Mouse (Mus musculus): Measurements from ENCODE around the gene Olfr564. TPM values are rescaled to one million over a fixed set of nuclear protein-coding genes. Genes with fewer than 3 reads are reported as not detected.

Olfr564 gene
- polyA plus RNA-seq (2015; fragmentation: Nextera tagmentation; extraction: Ambion mirVana) = not detected in 2 replicates

DNA sequence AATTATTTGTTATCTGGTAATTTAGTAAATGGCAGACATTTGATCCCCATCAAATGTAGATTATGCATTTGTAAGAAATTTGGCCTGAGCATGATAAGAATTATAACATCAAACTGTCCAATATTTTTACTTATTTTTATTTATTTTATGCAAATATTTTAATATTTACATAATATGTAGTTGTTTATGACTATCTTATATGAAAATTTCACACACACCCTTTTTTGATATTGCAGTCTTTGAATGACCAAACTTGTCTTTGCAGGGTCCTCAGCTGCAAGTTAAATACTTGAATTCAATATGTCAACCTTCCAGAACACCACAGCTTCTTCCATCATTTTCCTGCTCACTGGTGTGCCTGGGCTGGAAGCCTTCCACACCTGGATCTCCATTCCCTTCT, at the start of gene Olfr564:
Gene Olfr564 (plus strand): TSS at position 301 of the 400 bp plus-strand sequence.
- no peak within 1 kb of the TSS for H3K27ac ChIP-seq (ENCODE audit: low read depth, low read length)
- no peak within 1 kb of the TSS for H3K9ac ChIP-seq (ENCODE audit: low read depth, low read length)
- no peaks in the 10 kb centered on the region for H3K27me3 ChIP-seq (replicated peaks; ENCODE audit: control insufficient read depth, insufficient read depth, low read length)
- no peaks in the 10 kb centered on the region for H3K36me3 ChIP-seq (ENCODE audit: control insufficient read depth, insufficient read depth)
- ATAC-seq = no peak
- no peaks in the 10 kb centered on the region for H3K4me1 ChIP-seq (replicated peaks; ENCODE audit: control insufficient read depth, insufficient read depth, low read length)
- H3K4me3 ChIP-seq (ENCODE audit: low read depth, low read length) = no peak within 1 kb of the TSS
- H3K4me2 ChIP-seq (replicated peaks; ENCODE audit: low read depth) = no peak within 1 kb of the TSS
- H3K9me3 ChIP-seq (ENCODE audit: control insufficient read depth) = no peaks in the 10 kb centered on the region
- TF ChIP-seq CTCF (IDR thresholded peaks at IDR 0.05; ENCODE audit: low read depth) = no peak

DNA sequence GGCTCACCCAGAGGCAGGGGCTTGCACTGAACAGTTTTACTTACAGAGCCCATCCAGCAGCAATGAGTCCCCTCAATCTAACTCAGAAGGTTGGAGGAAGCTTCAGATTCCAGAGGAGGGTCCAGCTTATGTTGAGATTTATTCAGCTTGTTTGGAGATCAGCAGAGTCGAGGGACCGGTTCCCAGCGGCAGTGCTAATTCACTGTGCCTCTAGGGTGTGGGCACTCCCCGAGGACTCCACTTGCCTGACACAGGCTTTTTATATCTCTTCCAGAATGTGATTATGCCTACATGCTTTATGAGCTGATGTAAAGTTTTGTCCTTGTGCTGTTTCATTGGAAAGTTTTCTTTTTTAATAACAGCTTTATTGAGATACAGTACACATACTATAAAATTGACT, 44.0 kb upstream of the Olfr564 start, which contains the start of the genes Olfr560 and Olfr78:
Gene Olfr560 (minus strand): TSS at position 101 of the 400 bp plus-strand sequence.
Gene Olfr78 (minus strand): TSS at position 206 of the 400 bp plus-strand sequence.
- WGBS = 53% methylated on average over 4 of the region's 4 CpGs
- no peak within 1 kb of the TSS for H3K4me3 ChIP-seq (ENCODE audit: low read depth, low read length)
- ATAC-seq = no peak

DNA sequence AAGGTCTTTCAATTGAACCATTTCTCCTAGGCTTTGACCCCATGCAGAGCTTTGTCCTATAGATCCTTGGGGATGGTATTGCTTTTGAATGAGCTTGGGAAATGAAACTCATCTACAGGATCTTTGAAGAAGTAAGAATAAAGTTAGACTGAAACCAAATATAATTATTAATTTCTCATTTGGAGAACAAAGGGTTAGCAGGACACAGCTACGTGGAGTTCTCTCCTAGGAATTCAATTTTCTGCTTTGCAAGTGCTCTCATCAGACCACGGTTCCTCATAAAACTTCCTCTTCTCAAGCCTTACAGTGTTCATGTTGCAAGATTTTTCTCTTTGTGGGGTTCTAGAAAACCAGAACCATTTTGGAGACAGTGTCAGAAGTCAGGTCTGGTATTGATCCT, 32.4 kb upstream of the Olfr564 start, which contains the start of gene Olfr561:
Gene Olfr561 (plus strand): TSS at position 301 of the 400 bp plus-strand sequence.
- no peaks in the 10 kb centered on the region for H3K27me3 ChIP-seq (replicated peaks; ENCODE audit: control insufficient read depth, insufficient read depth, low read length)
- ATAC-seq = no peak
- H3K4me2 ChIP-seq (replicated peaks; ENCODE audit: low read depth) = no peak within 1 kb of the TSS
- no peaks in the 10 kb centered on the region for H3K9me3 ChIP-seq (ENCODE audit: control insufficient read depth)
- WGBS = 62% methylated on average over 2 of the region's 2 CpGs
- H3K36me3 ChIP-seq (ENCODE audit: control insufficient read depth, insufficient read depth) = no peaks in the 10 kb centered on the region
- H3K4me3 ChIP-seq (ENCODE audit: low read depth, low read length) = no peak within 1 kb of the TSS
- TF ChIP-seq CTCF (IDR thresholded peaks at IDR 0.05; ENCODE audit: low read depth) = no peak
- no peak within 1 kb of the TSS for H3K27ac ChIP-seq (ENCODE audit: low read depth, low read length)
- no peaks in the 10 kb centered on the region for H3K4me1 ChIP-seq (replicated peaks; ENCODE audit: control insufficient read depth, insufficient read depth, low read length)
- no peak within 1 kb of the TSS for H3K9ac ChIP-seq (ENCODE audit: low read depth, low read length)

More for the DNA sequence above, 44.0 kb upstream of the Olfr564 start, which contains the start of the genes Olfr560 and Olfr78:
- Histone ChIP-seq H3K4me1 (replicated peaks; ENCODE audit: control insufficient read depth, insufficient read depth, low read length) (no peaks in the 10 kb centered on the region), H3K9ac (ENCODE audit: low read depth, low read length) (no peak within 1 kb of the TSS), H3K4me2 (replicated peaks; ENCODE audit: low read depth) (no peak within 1 kb of the TSS), H3K27ac (ENCODE audit: low read depth, low read length) (no peak within 1 kb of the TSS), H3K27me3 (replicated peaks; ENCODE audit: control insufficient read depth, insufficient read depth, low read length) (no peaks in the 10 kb centered on the region), H3K9me3 (ENCODE audit: control insufficient read depth) (no peaks in the 10 kb centered on the region), H3K36me3 (ENCODE audit: control insufficient read depth, insufficient read depth) (no peaks in the 10 kb centered on the region)
- no peak for TF ChIP-seq CTCF (IDR thresholded peaks at IDR 0.05; ENCODE audit: low read depth)

Other genes with a start within 250 kb of the Olfr564 start
- gene Trim21, start 238.0 kb upstream of the Olfr564 start, polyA plus RNA-seq (2015; fragmentation: Nextera tagmentation; extraction: Ambion mirVana) = 0.48 and 0.66 TPM in 2 replicates
- gene Olfr550, start 232.0 kb upstream of the Olfr564 start, polyA plus RNA-seq (2015; fragmentation: Nextera tagmentation; extraction: Ambion mirVana) = not detected in 2 replicates
- not detected in 2 replicates for gene Olfr551, start 211.6 kb upstream of the Olfr564 start, polyA plus RNA-seq (2015; fragmentation: Nextera tagmentation; extraction: Ambion mirVana)
- gene Olfr552, start 205.7 kb upstream of the Olfr564 start, polyA plus RNA-seq (2015; fragmentation: Nextera tagmentation; extraction: Ambion mirVana) = not detected in 2 replicates
- not detected in 2 replicates for gene Olfr553, start 185.3 kb upstream of the Olfr564 start, polyA plus RNA-seq (2015; fragmentation: Nextera tagmentation; extraction: Ambion mirVana)
- not detected in 2 replicates for gene Olfr554, start 165.0 kb upstream of the Olfr564 start, polyA plus RNA-seq (2015; fragmentation: Nextera tagmentation; extraction: Ambion mirVana)
- gene Olfr555, start 144.7 kb upstream of the Olfr564 start, polyA plus RNA-seq (2015; fragmentation: Nextera tagmentation; extraction: Ambion mirVana) = not detected in 2 replicates
- not detected in 2 replicates for gene Olfr556, start 138.6 kb upstream of the Olfr564 start, polyA plus RNA-seq (2015; fragmentation: Nextera tagmentation; extraction: Ambion mirVana)
- gene Trim68, start 116.2 kb upstream of the Olfr564 start, polyA plus RNA-seq (2015; fragmentation: Nextera tagmentation; extraction: Ambion mirVana) = 3.6 and 4.3 TPM in 2 replicates
- not detected in 2 replicates for gene Olfr557, start 107.6 kb upstream of the Olfr564 start, polyA plus RNA-seq (2015; fragmentation: Nextera tagmentation; extraction: Ambion mirVana)
- gene Olfr558, start 101.3 kb upstream of the Olfr564 start, polyA plus RNA-seq (2015; fragmentation: Nextera tagmentation; extraction: Ambion mirVana) = 0.38 and 0.48 TPM in 2 replicates
- gene Olfr33, start 84.4 kb upstream of the Olfr564 start, polyA plus RNA-seq (2015; fragmentation: Nextera tagmentation; extraction: Ambion mirVana) = not detected in 2 replicates
- gene Olfr559, start 76.0 kb upstream of the Olfr564 start, polyA plus RNA-seq (2015; fragmentation: Nextera tagmentation; extraction: Ambion mirVana) = not detected in 2 replicates
- not detected in 2 replicates for gene Olfr560, start 44.1 kb upstream of the Olfr564 start, polyA plus RNA-seq (2015; fragmentation: Nextera tagmentation; extraction: Ambion mirVana)
- gene Olfr78, start 44.0 kb upstream of the Olfr564 start, polyA plus RNA-seq (2015; fragmentation: Nextera tagmentation; extraction: Ambion mirVana) = 0.12 and 0.23 TPM in 2 replicates
- not detected in 2 replicates for gene Olfr561, start 32.3 kb upstream of the Olfr564 start, polyA plus RNA-seq (2015; fragmentation: Nextera tagmentation; extraction: Ambion mirVana)
- not detected in 2 replicates for gene Olfr566, start 55.3 kb downstream of the Olfr564 start, polyA plus RNA-seq (2015; fragmentation: Nextera tagmentation; extraction: Ambion mirVana)
- gene Olfr568, start 73.6 kb downstream of the Olfr564 start, polyA plus RNA-seq (2015; fragmentation: Nextera tagmentation; extraction: Ambion mirVana) = not detected in 2 replicates
- gene Olfr569, start 87.4 kb downstream of the Olfr564 start, polyA plus RNA-seq (2015; fragmentation: Nextera tagmentation; extraction: Ambion mirVana) = not detected in 2 replicates
- not detected in 2 replicates for gene Olfr570, start 91.1 kb downstream of the Olfr564 start, polyA plus RNA-seq (2015; fragmentation: Nextera tagmentation; extraction: Ambion mirVana)
- gene Olfr571, start 114.1 kb downstream of the Olfr564 start, polyA plus RNA-seq (2015; fragmentation: Nextera tagmentation; extraction: Ambion mirVana) = not detected in 2 replicates
- gene Olfr572, start 120.9 kb downstream of the Olfr564 start, polyA plus RNA-seq (2015; fragmentation: Nextera tagmentation; extraction: Ambion mirVana) = not detected in 2 replicates
- gene Olfr573-ps1, start 139.1 kb downstream of the Olfr564 start, polyA plus RNA-seq (2015; fragmentation: Nextera tagmentation; extraction: Ambion mirVana) = not detected in 2 replicates
- gene Olfr574, start 145.0 kb downstream of the Olfr564 start, polyA plus RNA-seq (2015; fragmentation: Nextera tagmentation; extraction: Ambion mirVana) = not detected in 2 replicates
- not detected in 2 replicates for gene Olfr575, start 155.3 kb downstream of the Olfr564 start, polyA plus RNA-seq (2015; fragmentation: Nextera tagmentation; extraction: Ambion mirVana)
- gene Olfr576, start 159.2 kb downstream of the Olfr564 start, polyA plus RNA-seq (2015; fragmentation: Nextera tagmentation; extraction: Ambion mirVana) = not detected in 2 replicates
- not detected in 2 replicates for gene Olfr577, start 172.5 kb downstream of the Olfr564 start, polyA plus RNA-seq (2015; fragmentation: Nextera tagmentation; extraction: Ambion mirVana)
- gene Olfr578, start 185.8 kb downstream of the Olfr564 start, polyA plus RNA-seq (2015; fragmentation: Nextera tagmentation; extraction: Ambion mirVana) = not detected in 2 replicates
- not detected in 2 replicates for gene Olfr582, start 234.5 kb downstream of the Olfr564 start, polyA plus RNA-seq (2015; fragmentation: Nextera tagmentation; extraction: Ambion mirVana)
- gene Olfr583, start 247.8 kb downstream of the Olfr564 start, polyA plus RNA-seq (2015; fragmentation: Nextera tagmentation; extraction: Ambion mirVana) = not detected in 2 replicates